Mouse (Mus musculus): Measurements from ENCODE around the gene Ccdc124.
"Not testable (repeated sequence)": the region's sequence is repeated elsewhere in the genome, so short reads cannot be mapped to it uniquely, and the experiment has no call there.

The Ccdc124 gene

DNA sequence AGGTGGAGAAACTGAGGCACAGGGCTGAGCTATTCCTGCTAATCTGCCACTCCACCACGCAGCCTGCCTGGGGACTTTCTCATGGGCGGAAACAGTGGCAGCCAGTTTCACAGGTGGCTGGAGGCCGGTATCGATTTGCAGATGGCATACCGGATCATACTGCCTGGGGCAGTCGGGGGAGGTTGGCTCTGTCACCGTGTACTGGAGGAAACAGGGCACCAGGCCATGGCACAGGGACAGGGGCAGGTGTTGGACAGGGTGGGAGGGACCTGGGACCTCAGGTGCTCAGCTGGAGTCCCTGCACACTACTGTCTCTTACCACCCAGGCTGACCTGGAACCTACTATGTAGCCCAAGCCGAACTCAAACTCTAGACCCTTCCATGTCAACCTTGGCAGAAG, 47.9 kb downstream of the Ccdc124 start:
- no peak for DNase-seq (ENCODE audit: inconsistent age in 2 of 2, low spot score in 1 of 2)

DNA sequence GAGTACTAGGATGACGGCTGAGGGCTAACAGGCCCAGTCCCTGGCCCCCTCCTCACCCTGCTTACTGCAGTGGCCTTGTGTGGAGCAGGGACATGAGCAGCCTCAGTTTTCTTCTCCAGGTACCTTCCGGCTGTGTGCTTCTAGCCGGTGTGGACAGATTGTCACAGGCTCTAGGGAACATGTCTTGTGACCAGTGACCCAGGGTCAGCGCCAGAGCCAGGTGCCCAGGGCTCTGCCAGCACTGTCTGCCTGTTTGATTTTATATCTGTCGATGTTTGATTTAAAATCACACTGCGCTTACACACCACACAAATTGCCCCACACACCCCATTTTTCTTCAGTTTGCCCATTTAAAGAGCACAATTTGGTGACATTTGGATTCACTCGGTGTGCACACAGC, 49.9 kb downstream of the Ccdc124 start:
- no peak for DNase-seq (ENCODE audit: inconsistent age in 2 of 2, low spot score in 1 of 2)

DNA sequence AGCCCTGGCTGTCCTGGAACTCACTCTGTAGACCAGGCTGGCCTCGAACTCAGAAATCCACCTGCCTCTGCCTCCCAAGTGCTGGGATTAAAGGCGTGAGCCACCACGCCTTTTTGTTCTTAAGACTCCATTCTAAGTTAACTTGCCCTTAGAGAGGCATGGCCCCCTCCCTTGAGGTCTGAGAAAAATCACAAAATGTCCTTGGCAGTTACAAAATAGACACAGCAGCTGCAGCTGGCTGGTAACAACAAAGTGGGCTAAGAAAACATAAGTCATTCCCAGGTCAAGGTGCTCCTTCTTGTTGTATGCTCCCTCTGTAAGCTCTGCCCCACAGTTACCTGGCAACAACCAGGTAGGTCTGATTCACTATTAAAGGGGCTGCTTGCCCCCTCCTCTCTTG, 51.1 kb downstream of the Ccdc124 start:
- not testable (repeated sequence) for DNase-seq (ENCODE audit: inconsistent age in 2 of 2, low spot score in 1 of 2)

GRCm38 (mm10) chr8:70821992-70822391, 51.7 kb downstream of the Ccdc124 start:
- no peak for DNase-seq (ENCODE audit: inconsistent age in 2 of 2, low spot score in 1 of 2)

- DNase-seq (ENCODE audit: inconsistent age in 2 of 2, low spot score in 1 of 2) = peak; percentile 66 to 88
These were observed 52.3 kb downstream of the Ccdc124 start for GRCm38 (mm10) chr8:70821399-70821962.

DNA sequence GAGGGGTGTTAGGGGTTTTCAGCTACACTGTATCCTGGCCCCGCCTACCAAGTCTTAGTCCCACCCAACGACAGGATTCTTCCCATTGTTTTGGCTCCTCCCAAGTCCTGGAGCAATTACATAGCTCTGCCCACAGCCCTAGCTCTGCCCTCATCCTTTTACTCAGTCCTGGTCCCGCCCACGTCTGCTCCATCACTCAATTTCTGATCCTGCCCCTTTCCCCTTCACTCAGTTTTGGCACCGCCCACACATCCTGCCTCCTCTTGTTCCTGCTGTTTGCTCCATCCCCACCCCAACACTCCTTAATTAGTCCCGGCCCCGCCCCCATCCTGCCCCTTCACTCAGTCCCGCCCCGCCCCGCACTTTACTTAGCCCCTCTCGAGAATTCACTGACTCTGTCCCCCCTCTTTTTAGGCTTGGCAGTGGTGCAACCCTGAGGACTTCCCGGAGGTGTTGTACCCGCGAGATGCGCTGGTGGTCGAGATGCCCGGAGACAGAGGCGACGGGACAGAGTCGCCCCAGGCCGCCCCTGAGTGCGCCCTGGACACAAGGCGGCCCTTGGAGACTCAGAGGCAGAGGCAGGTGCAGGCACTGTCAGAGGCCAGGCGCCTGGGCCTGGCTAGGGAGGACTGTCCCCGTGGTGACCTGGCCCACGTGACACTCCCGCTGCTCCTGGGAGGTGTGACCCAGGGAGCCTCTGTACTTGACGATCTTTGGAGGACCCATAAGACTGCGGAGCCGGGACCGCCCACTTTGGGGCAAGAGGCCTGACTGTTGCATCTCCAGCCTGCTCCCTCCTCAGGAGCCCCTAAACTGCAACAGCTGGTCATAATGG, 53.4 kb downstream of the Ccdc124 start:
- DNase-seq (ENCODE audit: inconsistent age in 2 of 2, low spot score in 1 of 2) = peak; percentile 66 to 73
